Mouse (Mus musculus) kidney, postnatal 25 days (tissue): Measurements from ENCODE around the gene Gm44805.

ENCODE experiments used
- DNase-seq, 2 experiments: peaks; one replicate each; pipeline ENCODE4 v3.0.0; 2021; ENCODE audit warnings: mixed read lengths in 2 of 2

Gene Gm44805

GRCm38 (mm10) chr7:19676662-19677061 is 4.6 kb downstream of the Gm44805 start:
- no peak for DNase-seq

GRCm38 (mm10) chr7:19675824-19676223 is 5.4 kb downstream of the Gm44805 start:
- DNase-seq: no peak

- peak in 1 of 2 experiments; percentile 25 for DNase-seq
Observed at GRCm38 (mm10) chr7:19673083-19673699, 8.0 kb downstream of the Gm44805 start.

- no peak for DNase-seq
Observed at GRCm38 (mm10) chr7:19671511-19671910, 9.7 kb downstream of the Gm44805 start.

GRCm38 (mm10) chr7:19668947-19669721 is 12.1 kb downstream of the Gm44805 start:
- peak; percentile 95 to 98 for DNase-seq

- DNase-seq: no peak
Observed at GRCm38 (mm10) chr7:19667434-19667833, 13.8 kb downstream of the Gm44805 start.

- peak in 1 of 2 experiments; percentile 51 for DNase-seq
Observed at GRCm38 (mm10) chr7:19666750-19667149, 14.5 kb downstream of the Gm44805 start.

- peak; percentile 97 to 98 for DNase-seq
Observed at GRCm38 (mm10) chr7:19664955-19665841, 16.0 kb downstream of the Gm44805 start, which contains the start of gene Clptm1. Clptm1 (minus strand) TSS chr7:19665033.

- DNase-seq: no peak
Observed at GRCm38 (mm10) chr7:19664455-19664954, 16.7 kb downstream of the Gm44805 start.

- DNase-seq: no peak
Observed at GRCm38 (mm10) chr7:19663940-19664339, 17.3 kb downstream of the Gm44805 start.

- DNase-seq: no peak
Observed at GRCm38 (mm10) chr7:19652614-19653013, 28.6 kb downstream of the Gm44805 start.

GRCm38 (mm10) chr7:19651063-19651786 is 30.0 kb downstream of the Gm44805 start:
- DNase-seq: peak; percentile 35 to 70

- no peak for DNase-seq
Observed at GRCm38 (mm10) chr7:19641223-19641622, 40.0 kb downstream of the Gm44805 start.

- no peak for DNase-seq
Observed at GRCm38 (mm10) chr7:19635074-19635827, 46.0 kb downstream of the Gm44805 start.

GRCm38 (mm10) chr7:19634591-19634990 is 46.6 kb downstream of the Gm44805 start:
- DNase-seq: no peak

GRCm38 (mm10) chr7:19633855-19634254 is 47.4 kb downstream of the Gm44805 start:
- no peak for DNase-seq

- DNase-seq: no peak
Observed at GRCm38 (mm10) chr7:19633197-19633596, 48.0 kb downstream of the Gm44805 start.

- DNase-seq: no peak
Observed at GRCm38 (mm10) chr7:19632720-19633119, 48.5 kb downstream of the Gm44805 start.

GRCm38 (mm10) chr7:19632275-19632674 is 48.9 kb downstream of the Gm44805 start:
- DNase-seq: no peak

GRCm38 (mm10) chr7:19629361-19629734 is 51.9 kb downstream of the Gm44805 start, which contains the start of gene Relb:
Relb (minus strand) TSS chr7:19629438.
- DNase-seq: peak; percentile 95 to 96
